Mouse (Mus musculus): ENCODE measurements around the gene Creb5.

GRCm38 (mm10) chr6:53573711-53574065, 286.6 kb downstream of the Creb5 start:
- TF ChIP-seq CTCF (IDR thresholded peaks at IDR 0.05; ENCODE audit: control insufficient read depth, insufficient read depth, insufficient read length) (no peak), USF1 (IDR thresholded peaks at IDR 0.05; ENCODE audit: low read depth) (no peak), MAX (IDR thresholded peaks at IDR 0.05) (no peak), CEBPB (IDR thresholded peaks at IDR 0.05; ENCODE audit: low read depth) (no peak), MYOD1 (IDR thresholded peaks at IDR 0.05; ENCODE audit: control insufficient read depth, insufficient read length, low read depth) (no peak), MYOG (IDR thresholded peaks at IDR 0.05; ENCODE audit: control insufficient read depth, extremely low read depth, insufficient read length) (no peak)
